Mouse (Mus musculus) monocyte, adult 5-6 weeks (primary cell): ENCODE data around the gene Cdh3. TPM values are rescaled to one million over a fixed set of nuclear protein-coding genes. Genes with fewer than 3 reads are reported as not detected.

Experiments
- ATAC-seq: fragments of 153-309, 156-312 bp; replicated peaks from 2 replicates; pipeline ENCODE4 v1.8.0; 2017; ENCODE audit warnings: mild to moderate bottlenecking; ENCODE audit not compliant: low TSS enrichment, insufficient number of reproducible peaks, severe bottlenecking, poor library complexity, low FRiP score
- total RNA-seq: library from RNA; stranded (forward); fragments of 200-1000, 200-491, 200-594 nt; gene quantifications from 3 replicates; pipeline ENCODE4 v1.2.3, GENCODE M21; 2017

The Cdh3 gene
- total RNA-seq, 1 experiment from 2014 or later = not detected

- ATAC-seq = no peak
Measured at GRCm38 (mm10) chr8:106520578-106520977, 9.9 kb downstream of the Cdh3 start.

DNA sequence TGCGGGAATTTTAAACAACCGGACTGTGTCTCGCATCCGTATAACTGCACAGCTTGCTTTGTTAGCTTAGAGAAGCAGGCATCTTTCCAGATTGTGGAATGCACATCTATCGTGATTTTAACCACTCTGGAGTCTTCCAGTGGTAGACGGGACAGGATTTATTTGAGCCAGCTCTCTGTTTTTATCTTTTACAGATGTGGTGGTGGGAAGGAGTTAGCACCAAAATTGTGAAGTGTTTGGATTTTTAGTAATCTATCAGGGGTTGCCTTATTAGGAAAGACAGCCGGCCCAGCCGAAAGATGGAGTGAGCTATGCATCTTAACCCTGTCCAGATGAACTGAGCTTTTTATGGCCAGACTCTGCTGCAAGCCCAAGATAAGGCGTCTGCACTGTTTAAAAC, 11.2 kb downstream of the Cdh3 start:
- no peak for ATAC-seq

GRCm38 (mm10) chr8:106526725-106527124, 16.0 kb downstream of the Cdh3 start:
- no peak for ATAC-seq

GRCm38 (mm10) chr8:106527241-106528036, 16.7 kb downstream of the Cdh3 start:
- ATAC-seq = no peak

DNA sequence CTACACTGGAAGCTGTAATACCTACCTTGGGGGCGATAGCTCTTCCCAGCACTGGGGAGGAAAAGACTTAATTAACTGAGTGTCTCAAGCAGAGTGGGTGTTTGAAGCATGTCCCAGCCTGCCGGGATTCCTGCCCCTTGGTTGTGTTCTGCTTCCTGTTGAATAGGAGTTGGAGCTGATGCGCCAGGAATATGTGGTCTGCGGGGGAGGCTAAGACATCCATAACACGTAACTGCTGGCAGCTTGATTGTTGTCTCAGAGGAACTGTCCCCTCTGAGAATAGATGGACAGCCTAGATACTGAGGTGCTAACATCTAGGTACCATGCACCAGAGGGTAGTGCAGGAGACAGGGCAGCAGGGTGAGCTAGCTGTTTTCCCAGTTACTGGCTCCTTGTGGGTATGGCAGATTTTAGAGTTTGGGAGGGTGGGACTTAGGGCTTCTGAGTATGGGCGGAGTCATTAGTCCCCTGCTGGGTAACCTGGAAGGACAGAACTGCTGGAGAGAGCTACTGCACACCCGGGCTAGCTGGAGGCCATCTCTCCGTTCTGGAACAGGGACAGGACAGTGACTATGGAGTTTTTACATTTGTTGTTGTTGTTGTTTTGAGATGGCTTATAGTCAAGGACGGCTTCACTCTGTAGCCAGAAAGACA, 18.0 kb downstream of the Cdh3 start:
- no peak for ATAC-seq

DNA sequence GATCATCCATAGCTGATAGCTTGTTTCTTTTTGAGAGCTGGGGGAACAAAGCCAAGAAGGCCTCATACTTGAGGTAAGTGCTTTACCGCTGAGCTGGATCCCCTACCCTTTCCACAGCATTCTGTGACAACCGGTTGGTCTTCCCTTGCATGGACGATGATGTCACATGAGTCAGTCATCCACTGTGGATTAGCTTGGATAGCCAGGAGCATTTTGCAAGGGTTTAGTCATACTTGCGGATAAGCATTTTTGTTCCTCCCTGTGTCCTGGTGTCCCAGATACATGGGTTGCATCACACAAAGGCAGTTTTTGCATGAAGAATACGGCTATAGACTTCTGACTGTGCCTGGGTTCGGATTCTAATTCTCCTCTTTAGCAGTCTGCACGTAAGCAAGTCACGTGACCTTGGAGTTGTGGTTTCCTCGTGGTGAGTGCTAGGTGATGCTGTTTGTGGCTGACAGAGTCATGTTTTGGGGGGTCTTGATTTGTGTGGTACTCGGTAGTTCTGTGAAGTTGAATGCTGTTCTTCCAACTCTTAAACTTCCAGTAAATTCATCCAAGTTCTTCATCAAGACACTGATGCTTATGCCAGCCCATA, 19.3 kb downstream of the Cdh3 start:
- no peak for ATAC-seq

DNA sequence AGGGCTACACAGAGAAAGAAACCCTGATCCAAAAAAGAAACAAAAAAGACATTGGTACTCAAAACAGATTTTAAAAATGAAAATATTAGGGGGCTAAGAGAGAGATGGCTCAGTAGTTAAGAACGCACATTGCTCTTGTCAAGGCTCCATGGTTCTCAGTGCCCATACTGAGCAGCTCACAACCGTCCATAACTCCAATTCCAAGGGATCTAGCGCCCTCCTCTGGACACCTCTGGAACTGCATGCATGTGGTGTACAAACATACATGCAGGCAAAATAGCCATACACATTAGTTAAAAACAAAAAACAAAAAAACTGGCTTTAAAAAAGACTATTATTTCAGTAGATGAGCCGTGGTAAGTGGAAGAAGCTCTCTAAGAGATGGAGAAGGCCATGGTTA, 19.9 kb downstream of the Cdh3 start:
- ATAC-seq = no peak

DNA sequence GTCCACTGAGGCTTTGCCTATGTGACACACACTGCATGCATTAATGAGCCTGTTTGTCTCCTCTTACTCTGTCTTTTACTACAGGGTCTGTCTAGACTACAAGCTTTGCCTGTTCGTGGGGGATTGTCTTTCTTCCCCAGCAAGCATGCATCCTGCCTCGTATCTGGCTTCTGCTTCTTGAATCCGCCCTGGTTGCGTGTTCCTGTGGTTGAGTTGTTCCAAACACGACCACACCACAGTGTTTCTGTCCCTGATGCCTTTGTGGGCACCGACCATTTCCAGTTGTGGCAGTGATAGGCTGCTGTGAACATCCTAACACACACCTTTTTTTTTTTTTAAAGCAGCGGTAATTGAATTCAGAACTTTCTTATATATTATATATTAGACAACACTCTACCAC, 23.0 kb downstream of the Cdh3 start:
- ATAC-seq = no peak

GRCm38 (mm10) chr8:106534449-106534848, 23.8 kb downstream of the Cdh3 start:
- ATAC-seq = no peak; the same call in 1 of the 2 replicates

DNA sequence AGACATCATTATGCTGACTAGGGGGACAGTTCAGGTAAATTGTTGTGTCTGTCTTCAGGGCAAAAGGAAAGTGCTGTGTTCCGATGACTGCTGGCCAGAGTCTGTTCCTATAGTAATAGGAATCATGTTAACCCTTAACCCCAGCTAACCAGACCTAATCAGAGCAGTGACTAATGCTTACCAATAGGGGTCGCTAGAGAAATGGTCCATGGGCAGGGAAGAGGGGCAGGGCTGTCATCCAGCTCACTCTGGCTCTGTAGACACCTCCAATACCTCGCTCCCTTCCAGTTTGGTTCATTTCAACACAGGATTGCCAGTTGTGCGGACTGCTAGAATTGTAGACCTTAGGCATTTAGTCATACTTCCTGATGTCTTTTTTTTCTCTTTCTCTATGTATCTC, 24.8 kb downstream of the Cdh3 start:
- ATAC-seq = no peak

GRCm38 (mm10) chr8:106539193-106539592, 28.5 kb downstream of the Cdh3 start:
- ATAC-seq = no peak

GRCm38 (mm10) chr8:106541002-106541401, 30.3 kb downstream of the Cdh3 start:
- no peak for ATAC-seq

GRCm38 (mm10) chr8:106543043-106543442, 32.4 kb downstream of the Cdh3 start:
- ATAC-seq = no peak

DNA sequence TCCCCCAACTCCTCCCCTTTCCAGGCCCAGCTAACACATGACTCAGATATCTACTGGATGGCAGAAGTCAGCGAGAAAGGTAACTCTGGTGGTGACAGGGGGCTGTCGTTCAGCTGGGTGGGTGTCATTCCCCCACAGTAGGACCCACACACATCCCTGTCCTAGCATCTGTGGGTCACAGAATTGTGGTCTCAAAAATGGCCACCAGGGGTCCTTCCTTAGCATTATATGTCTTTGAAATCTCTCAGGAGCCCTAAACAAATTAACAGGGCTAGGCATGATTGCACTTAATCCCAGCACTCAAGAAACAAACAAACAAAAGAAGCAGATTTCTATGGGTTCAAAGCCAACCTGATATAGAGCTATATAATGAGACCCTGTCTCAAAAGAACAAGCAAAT, 34.5 kb downstream of the Cdh3 start:
- ATAC-seq = no peak

DNA sequence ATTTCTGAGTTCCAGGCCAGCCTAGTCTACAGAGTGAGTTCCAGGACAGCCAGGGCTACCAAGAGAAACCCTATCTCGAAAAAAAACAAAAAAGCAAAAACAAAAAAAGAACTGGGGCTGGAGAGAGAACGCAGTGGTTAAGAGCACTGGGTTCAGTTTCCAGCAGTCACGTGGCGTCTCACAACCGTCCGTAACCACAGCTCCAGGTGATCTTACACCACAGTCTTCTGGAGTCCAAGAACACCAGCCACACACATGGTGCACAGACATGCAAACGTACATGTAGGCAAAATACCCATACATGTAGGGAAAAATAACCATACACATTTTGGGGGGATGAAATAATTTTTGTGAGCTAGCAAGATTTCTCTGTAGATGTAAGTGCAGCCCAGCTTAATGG, 36.1 kb downstream of the Cdh3 start:
- no peak for ATAC-seq

DNA sequence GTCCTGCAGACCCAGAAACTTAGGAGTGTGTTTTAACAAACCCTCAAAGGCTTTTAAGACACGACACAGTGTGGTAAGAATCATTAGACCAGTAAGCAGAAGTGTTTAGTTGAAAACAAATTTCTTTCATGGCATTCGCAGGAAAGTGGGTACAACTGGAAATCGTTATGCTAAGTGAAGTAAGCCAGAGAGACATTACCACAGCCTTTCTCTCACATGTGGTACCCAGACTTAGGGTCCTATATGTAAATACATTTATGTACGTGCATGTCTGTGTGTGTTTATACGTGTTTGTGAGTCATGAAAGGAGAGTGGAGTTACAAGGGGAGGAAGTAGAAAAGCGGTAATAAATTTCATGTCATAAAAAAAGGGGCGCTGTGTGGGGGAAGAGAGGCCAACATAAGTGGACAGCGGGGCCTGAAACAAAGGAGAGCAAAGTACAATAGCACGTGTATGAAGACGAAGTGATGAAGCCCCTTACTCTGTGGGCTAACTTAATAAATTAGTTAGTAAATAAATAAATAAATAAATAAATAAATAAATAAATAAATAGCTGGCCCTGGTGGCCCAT, 37.8 kb downstream of the Cdh3 start:
- ATAC-seq = no peak

- ATAC-seq = no peak
Measured at GRCm38 (mm10) chr8:106550906-106551305, 40.2 kb downstream of the Cdh3 start.

GRCm38 (mm10) chr8:106554011-106554410, 43.3 kb downstream of the Cdh3 start:
- no peak for ATAC-seq

- no peak for ATAC-seq
Measured at GRCm38 (mm10) chr8:106556068-106556645, 45.5 kb downstream of the Cdh3 start.
